Mouse (Mus musculus): ENCODE results near the gene Ly6g5b.

- TF ChIP-seq CTCF (IDR thresholded peaks at IDR 0.05), result no peak
- TF ChIP-seq POLR2A (IDR thresholded peaks at IDR 0.05; ENCODE audit: insufficient read depth, low read depth, low read length), result no peak
- no peak for TF ChIP-seq EP300 (IDR thresholded peaks at IDR 0.05; ENCODE audit: insufficient read depth, low read depth, low read length)
Observed at GRCm38 (mm10) chr17:35128996-35129395, 13.8 kb upstream of the Ly6g5b start.

Measured in heart, adult 2 months (tissue).